Mouse (Mus musculus) left cerebral cortex, adult 2 months (tissue): ENCODE data around the gene Cerk. TPM values are rescaled to one million over a fixed set of nuclear protein-coding genes. Genes with fewer than 3 reads are reported as not detected.
A peak's percentile ranks its signal among the peaks of the same experiment; 100 is the strongest.

Experiments
- DNase-seq, 2 experiments: peaks; one replicate each; pipeline ENCODE4 v3.0.0; 2021 to 2022; ENCODE audit warnings: low spot score in 2 of 2, mixed read lengths in 1 of 2; ENCODE audit errors: extremely low spot score in 1 of 2
- H3K27ac ChIP-seq: fragments of 200-600 bp; 2 replicates; pipeline ENCODE4 v1.8.1; 2022
- H3K4me3 ChIP-seq: fragments of 200-600 bp; 2 replicates; pipeline ENCODE4 v1.8.1; 2022
- CTCF ChIP-seq: fragments of 200-600 bp; IDR thresholded peaks from 2 replicates; pipeline ENCODE4 v1.8.1; 2022; ENCODE audit warnings: antibody characterized with exemption, mild to moderate bottlenecking, moderate library complexity
- intact Hi-C: fragments of 180-260 bp; cut with DNase I; formaldehyde crosslinking; loops from one replicate; pipeline ENCODE4 v1.15.1; 2025
- long read RNA-seq, 2 experiments: library from polyadenylated mRNA; stranded (forward); transcript quantifications; one replicate each; pipeline ENCODE4 v2.0.0; 2021; ENCODE audit warnings: borderline mapping rate in 2 of 2
- total RNA-seq, 2 experiments: library from RNA; stranded (reverse); gene quantifications; 2 replicates each; pipeline ENCODE4 v1.2.3; 2021

The Cerk gene
- 10 to 100 TPM; 57.9 to 59.0 TPM for total RNA-seq
- long read RNA-seq, experiment 1, full-length matches to known transcripts: 75 of 96 reads
- long read RNA-seq, experiment 1, partial matches to known transcripts: 3 of 96 reads
- long read RNA-seq, experiment 1, other reads (novel, unspliced or antisense): 18 of 96 reads
- long read RNA-seq, experiment 2, full-length matches to known transcripts: 64 of 77 reads
- long read RNA-seq, experiment 2, partial matches to known transcripts: 2 of 77 reads
- long read RNA-seq, experiment 2, other reads (novel, unspliced or antisense): 11 of 77 reads

DNA sequence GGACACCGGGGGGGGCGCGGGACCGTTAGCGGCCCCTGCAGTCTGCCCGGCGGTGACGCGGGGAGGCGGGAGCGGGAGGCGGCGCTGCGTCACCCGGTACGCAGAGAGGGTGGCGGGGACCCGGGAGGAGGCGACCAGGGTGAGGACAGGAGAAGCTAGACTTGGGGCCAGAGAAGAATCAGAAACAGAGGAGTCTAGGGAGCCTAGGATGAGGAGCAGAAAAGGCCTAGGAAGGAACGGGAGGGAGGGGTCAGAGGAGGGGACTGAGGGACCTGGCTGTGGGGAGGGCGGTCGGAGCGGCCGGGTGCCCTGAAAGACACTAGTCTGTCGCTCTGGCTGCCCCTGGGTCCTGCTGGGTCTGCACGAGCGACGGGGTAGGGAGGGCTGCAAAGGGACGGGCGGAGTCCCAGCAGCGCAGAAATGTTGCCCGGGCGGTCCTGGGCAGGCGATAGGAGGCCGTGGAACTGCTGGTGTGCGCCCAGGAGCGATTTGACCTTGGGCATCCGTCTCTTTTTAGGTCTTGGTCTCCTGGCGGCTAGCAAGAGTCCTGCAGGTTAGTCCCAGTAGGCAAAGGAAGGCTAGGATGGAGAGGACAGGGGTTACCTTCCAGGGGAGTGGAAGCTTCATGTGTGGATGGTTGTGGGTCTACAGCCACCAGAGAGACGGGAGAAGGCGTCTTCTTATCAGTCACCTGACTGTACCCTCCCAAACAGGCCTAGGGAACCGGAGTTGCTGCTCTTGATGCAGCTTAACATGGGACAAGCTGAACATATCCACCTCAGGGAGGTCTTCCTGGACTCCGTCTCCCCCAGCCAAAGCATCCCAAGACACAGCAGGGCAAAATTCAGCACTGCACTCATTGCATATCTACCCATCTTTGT lies at the start of gene Cerk:
Gene Cerk, minus strand, starts transcription at position 453 of the 881 bp plus-strand sequence.
- TF ChIP-seq CTCF: peak; percentile 44
- intact Hi-C loops: loop anchor here (1.0 kb wide), 1 partner anchor 28 kb away; the partner anchor contains the start of gene Tbc1d22a

GRCm38 (mm10) chr15:86234517-86235441 lies 48.8 kb upstream of the Cerk start:
- no peak for TF ChIP-seq CTCF
- intact Hi-C loops: loop anchor here (1.0 to 5.0 kb wide), 2 partner anchors 9 to 1308 kb away; partner anchors contain the start of gene Fam19a5
- H3K4me3 ChIP-seq: no peak overlapping the region
- H3K27ac ChIP-seq: peak overlapping the region; percentile 80
- DNase-seq: peak in 1 of 2 experiments; percentile 56

More for the DNA sequence above, at the start of gene Cerk:
- peak within 1 kb of the TSS; percentile 73 for H3K4me3 ChIP-seq
- peak; percentile 86 to 90 for DNase-seq
- peak within 1 kb of the TSS; percentile 100 for H3K27ac ChIP-seq

DNA sequence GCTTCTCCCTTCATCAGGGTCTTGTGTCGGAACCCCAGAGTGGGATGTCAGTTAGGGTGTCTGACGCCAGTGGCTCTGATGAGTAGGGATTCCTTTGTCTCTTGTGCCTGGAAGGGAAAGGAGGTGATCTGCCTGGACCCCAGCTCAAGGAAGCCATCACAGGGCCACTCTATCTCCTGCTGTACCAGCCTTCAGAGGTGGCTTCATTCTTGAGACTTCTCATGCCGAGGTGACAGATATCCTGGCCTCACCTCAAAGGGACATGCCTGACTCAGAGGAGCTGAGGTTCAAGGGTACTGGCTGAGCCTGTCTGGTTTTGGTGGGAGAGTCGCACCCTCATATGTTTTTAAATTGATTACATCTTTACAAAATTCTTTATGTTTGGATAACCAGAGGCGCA lies 48.1 kb upstream of the Cerk start:
- H3K4me3 ChIP-seq: no peak overlapping the region
- DNase-seq: no peak
- intact Hi-C loops: no loop called here
- TF ChIP-seq CTCF: no peak
- H3K27ac ChIP-seq: no peak overlapping the region; the same call in 1 of the 2 replicates

DNA sequence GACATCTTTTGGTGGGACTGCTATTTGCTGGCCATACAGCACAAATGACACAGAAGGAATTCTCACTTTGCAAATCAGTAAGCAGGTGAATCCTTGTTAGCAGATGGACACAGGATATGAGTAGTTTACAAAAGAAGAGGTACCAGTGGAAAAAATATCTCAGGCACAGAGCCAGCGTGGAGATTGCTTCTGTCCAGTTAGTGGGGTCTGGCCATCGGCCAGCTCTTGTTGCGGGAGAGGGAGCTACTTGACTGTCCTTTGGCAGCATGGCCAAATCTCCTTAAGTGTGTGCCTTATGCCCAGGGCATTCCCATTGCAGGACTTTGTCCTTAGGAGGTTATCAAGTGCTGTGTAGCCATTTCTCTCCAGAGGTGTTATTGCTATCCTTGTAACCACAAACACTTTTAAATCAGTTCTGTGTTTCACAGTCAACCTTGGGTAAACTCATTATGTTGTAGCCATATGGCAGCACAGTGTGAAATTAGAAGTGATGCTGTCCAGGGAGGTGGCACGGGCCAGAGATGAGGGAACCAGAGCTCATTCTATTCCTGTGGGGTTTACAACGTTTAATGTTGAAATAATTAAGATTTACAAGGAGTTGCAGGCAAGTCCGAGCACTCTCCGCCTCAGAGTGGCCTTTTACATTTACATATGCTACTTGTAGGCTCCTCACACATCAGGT lies 46.0 kb upstream of the Cerk start:
- TF ChIP-seq CTCF: no peak
- no peak overlapping the region for H3K27ac ChIP-seq
- intact Hi-C loops: no loop called here
- H3K4me3 ChIP-seq: no peak overlapping the region
- DNase-seq: no peak

DNA sequence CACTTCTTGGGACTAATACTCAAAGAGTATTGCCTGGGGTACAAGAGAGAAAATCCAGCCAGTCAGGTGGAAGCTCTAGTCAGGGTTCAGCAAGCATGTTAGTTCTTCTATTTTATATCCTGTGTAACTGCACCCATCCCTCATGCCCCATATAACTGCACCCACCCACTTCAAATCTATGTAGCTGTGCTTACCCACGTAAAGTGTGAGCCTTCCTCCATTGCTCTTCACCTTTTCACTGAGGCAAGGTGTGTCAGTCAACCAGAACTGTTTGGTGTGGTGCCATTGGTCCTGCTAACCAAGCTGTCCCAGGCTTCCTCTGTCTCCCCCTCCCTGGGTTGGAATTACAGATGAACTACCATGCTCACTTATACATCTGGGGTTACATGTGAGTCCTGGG lies 45.2 kb upstream of the Cerk start:
- TF ChIP-seq CTCF: no peak
- H3K4me3 ChIP-seq: no peak overlapping the region
- DNase-seq: no peak
- no peak overlapping the region for H3K27ac ChIP-seq
- intact Hi-C loops: no loop called here

DNA sequence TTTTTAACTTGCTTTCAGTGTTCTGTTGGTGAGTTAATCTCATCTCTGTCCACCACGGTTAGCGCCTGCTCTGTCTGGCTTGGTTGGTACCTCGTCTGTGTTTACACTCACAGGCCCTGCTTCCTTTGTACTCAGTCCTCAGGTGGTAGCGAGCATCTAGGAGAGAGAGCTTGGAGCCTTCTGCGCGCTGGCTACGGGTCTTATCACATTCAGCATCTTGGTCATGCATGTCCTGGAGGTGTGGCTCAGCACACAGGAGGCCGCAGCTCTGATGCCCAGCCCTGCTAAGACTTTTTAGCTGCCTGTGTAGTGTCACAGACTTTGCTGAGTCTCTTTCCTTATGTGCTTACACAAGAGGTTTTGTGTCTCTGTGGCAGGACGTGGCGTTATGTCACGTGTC lies 43.7 kb upstream of the Cerk start:
- no peak overlapping the region for H3K4me3 ChIP-seq
- no peak overlapping the region for H3K27ac ChIP-seq
- intact Hi-C loops: loop anchor here (5.0 kb wide), 1 partner anchor 87 kb away; no protein-coding TSS in a partner anchor
- no peak for TF ChIP-seq CTCF
- DNase-seq: no peak

DNA sequence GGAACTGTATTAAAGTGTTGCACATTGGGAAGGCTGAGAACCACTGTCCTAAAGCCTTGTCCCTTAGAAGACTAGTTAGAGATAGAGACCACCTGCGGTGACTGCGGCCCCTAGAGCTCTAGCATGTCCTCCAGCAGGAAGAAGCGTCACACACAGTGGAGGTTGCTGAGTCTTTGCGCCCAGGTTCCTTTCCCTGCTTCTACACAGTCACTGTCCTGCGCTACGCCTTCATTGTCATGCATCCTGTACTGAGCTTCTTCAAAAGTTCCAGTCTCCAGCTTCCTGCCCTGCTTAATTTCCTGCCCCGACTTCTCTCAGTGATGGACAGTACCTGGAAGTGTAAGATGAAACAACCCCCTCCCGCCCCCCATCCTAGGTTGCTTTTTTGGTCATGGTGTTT lies 43.1 kb upstream of the Cerk start:
- Histone ChIP-seq H3K27ac (no peak overlapping the region), H3K4me3 (no peak overlapping the region)
- no peak for DNase-seq
- no peak for TF ChIP-seq CTCF
- intact Hi-C loops: loop anchor here (5.0 kb wide), 1 partner anchor 87 kb away; no protein-coding TSS in a partner anchor

- peak; percentile 80 for TF ChIP-seq CTCF
- no peak overlapping the region for H3K4me3 ChIP-seq
- peak in 1 of 2 experiments; percentile 35 for DNase-seq
- no peak overlapping the region for H3K27ac ChIP-seq
- intact Hi-C loops: loop anchor here (5.0 kb wide), 1 partner anchor 86 kb away; no protein-coding TSS in a partner anchor
Observed at GRCm38 (mm10) chr15:86228186-86228585, 42.2 kb upstream of the Cerk start.

DNA sequence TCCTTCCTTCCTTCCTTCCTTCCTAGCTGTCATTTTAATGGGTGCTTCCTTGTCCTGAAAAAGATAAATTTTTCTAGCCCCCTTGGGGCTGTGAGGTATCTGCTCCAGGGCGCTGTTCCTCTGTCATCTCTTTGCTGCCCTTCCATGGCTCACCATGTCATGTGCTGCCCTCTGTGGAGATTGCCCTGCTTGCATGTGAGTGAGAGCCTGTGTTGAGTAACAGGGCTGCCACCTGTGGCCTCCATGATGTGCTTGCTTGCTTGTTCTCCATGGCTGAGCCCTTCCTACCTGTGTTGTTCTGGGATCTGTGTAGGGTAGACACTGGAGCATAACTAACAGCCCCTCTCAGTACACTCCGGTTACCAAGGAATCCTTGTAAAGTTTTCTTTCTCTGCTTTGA lies 41.0 kb upstream of the Cerk start:
- intact Hi-C loops: loop anchor here (5.0 kb wide), 1 partner anchor 85 kb away; no protein-coding TSS in a partner anchor
- no peak for DNase-seq
- TF ChIP-seq CTCF: no peak
- no peak overlapping the region for H3K27ac ChIP-seq
- no peak overlapping the region for H3K4me3 ChIP-seq

GRCm38 (mm10) chr15:86226221-86226620 lies 40.3 kb upstream of the Cerk start:
- no peak overlapping the region for H3K4me3 ChIP-seq
- TF ChIP-seq CTCF: no peak
- DNase-seq: no peak
- H3K27ac ChIP-seq: no peak overlapping the region
- intact Hi-C loops: loop anchor here (5.0 kb wide), 1 partner anchor 84 kb away; no protein-coding TSS in a partner anchor
